Mouse (Mus musculus): Measurements from ENCODE around the gene Stard5.

The Stard5 gene

GRCm38 (mm10) chr7:83633856-83634255 lies 2.1 kb downstream of the Stard5 start:
- no peak for DNase-seq (ENCODE audit: low spot score)

- DNase-seq (ENCODE audit: low spot score), result no peak
Observed at GRCm38 (mm10) chr7:83635726-83636125, 4.0 kb downstream of the Stard5 start.

- no peak for DNase-seq (ENCODE audit: low spot score)
Observed at GRCm38 (mm10) chr7:83636425-83636824, 4.7 kb downstream of the Stard5 start.

DNA sequence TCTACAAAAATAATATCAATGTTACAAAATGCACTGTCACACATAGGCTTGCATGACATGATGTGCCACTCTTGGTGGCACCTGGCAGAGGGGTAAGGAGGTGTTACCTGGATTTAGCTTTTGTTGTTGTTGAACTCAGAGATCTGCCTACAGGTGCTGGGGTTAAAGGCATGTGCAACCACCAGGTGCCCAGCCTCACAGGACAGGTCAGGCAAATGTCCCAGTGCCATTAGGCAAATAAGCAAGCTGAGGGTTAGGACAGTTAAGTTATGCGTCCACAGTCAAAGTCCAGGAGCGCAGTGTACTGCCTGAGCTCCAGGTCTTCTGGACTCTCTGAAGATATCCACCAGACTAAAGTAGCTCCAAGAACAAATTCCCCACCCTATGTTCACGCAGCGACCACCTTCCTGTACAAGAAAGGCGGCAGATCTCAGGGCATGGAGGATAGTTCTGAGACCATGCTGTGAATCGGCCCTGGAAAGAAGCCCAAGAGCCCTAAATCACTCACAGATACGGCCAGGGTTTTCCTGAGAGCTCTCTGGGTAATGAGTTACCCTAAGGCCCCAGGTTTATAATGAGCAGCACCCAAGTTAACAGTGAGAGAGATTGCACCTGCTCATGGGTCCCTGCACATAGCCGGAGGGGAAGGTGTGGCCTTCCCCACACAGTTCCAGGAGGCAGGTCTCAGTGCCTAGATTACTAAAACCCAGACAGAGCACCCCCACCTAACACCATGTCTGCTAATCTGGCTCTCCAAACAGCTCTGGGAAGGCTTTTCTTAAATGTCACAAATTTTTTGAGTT lies 6.2 kb downstream of the Stard5 start:
- DNase-seq (ENCODE audit: low spot score), result no peak

GRCm38 (mm10) chr7:83639084-83639483 lies 7.3 kb downstream of the Stard5 start:
- no peak for DNase-seq (ENCODE audit: low spot score)

GRCm38 (mm10) chr7:83640581-83640980 lies 8.8 kb downstream of the Stard5 start:
- DNase-seq (ENCODE audit: low spot score), result no peak

DNA sequence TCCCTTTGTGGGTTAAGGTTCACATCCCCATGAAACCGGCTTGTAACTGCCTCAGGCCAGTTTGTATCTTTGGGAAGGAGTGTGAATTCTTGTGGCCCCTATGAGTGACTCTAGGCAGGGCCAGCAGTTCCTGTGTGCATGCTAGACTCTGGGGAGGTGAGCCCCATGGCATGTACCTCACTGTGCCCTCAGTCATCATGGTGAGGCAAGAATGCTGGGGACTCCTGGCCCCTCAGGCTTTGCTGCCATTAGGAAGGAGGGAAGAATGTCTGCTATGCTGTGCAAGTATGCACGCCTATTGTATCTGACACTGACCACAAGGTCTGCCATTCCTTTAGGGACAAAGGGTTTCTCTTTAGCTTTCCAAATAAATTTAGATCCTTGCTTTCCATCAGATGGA lies 9.4 kb downstream of the Stard5 start:
- DNase-seq (ENCODE audit: low spot score), result no peak

- no peak for DNase-seq (ENCODE audit: low spot score)
Observed at GRCm38 (mm10) chr7:83643581-83643980, 11.8 kb downstream of the Stard5 start.

DNA sequence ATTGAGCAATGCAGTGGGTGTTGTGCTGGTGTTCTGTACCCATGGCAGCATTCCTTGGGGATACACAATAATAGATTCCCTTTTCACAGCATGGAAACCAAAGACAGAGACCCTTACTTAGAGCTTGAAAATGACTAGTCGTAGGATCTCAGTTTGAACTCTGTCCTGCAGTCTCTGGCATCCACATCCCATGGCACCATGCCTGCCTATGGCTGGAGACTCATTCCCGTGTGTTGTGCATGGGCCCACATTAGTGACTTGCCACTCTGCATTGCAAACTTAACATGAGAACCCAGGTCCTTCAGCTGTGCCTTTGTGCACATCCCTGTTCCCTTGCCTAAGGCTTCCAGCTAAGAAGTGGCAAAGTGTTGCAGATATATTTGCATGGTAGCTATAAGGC lies 13.0 kb downstream of the Stard5 start:
- DNase-seq (ENCODE audit: low spot score), result no peak

DNA sequence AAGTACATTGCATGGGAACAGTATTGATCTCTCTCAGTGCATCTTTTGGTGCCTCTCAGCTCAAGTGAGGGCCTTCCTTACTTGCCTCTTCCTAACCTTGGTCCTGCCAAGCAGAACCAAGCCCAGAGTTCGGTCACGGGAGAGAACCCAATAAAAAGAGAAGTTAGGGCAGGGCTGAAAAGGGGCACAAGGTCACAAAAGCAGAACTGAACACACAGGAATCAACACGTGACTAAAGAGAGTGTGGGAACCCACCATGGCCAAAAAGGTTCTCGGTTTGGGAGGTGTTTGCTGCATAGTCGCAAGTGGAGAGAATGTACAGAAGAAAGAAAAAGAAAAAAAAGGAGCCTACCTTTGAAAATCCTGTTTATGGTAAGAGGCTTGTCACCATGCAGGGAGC lies 13.7 kb downstream of the Stard5 start:
- DNase-seq (ENCODE audit: low spot score), result no peak

- no peak for DNase-seq (ENCODE audit: low spot score)
Observed at GRCm38 (mm10) chr7:83648807-83649206, 17.0 kb downstream of the Stard5 start.

DNA sequence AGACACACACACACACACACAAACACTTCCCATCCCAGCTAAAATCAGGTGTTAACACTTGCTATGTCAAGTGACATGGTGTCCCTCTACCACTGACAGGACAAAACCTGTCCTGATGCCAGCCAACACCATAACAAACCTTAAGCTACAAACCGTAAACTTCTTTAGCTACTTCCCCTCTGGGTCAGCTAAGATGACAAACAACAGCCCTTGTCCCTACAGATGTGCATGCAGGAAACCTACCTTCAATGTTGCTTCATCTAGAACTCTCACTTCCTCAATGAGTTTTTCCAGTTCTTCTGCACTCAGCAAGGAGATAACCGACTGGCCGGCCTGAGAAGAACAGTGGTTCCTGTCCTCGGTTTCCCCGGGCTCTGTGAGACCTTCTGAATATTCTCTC lies 18.9 kb downstream of the Stard5 start:
- DNase-seq (ENCODE audit: low spot score), result no peak

DNA sequence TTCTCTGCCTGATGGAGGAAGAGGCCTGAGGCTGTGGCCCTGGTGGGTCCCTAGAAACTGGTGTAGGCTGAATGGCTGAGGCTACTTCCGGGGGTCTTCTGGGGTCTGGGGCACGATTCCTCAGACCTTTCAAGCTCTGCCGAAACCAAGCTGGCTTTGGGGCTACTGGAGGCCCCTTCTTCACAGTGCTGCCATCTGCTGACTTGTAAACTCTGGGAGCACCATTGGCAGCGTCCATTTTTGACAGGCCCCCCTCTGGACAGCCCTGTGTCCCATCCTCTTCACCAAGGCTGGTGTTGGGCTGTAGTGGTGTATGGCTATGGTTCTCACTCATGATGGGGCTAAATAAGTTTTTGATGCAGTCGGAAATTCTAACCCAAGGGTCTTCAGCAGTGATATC lies 20.7 kb downstream of the Stard5 start:
- DNase-seq (ENCODE audit: low spot score), result no peak

GRCm38 (mm10) chr7:83653605-83654051 lies 21.9 kb downstream of the Stard5 start:
- DNase-seq (ENCODE audit: low spot score), result no peak

- DNase-seq (ENCODE audit: low spot score), result no peak
Observed at GRCm38 (mm10) chr7:83654196-83654595, 22.4 kb downstream of the Stard5 start.

DNA sequence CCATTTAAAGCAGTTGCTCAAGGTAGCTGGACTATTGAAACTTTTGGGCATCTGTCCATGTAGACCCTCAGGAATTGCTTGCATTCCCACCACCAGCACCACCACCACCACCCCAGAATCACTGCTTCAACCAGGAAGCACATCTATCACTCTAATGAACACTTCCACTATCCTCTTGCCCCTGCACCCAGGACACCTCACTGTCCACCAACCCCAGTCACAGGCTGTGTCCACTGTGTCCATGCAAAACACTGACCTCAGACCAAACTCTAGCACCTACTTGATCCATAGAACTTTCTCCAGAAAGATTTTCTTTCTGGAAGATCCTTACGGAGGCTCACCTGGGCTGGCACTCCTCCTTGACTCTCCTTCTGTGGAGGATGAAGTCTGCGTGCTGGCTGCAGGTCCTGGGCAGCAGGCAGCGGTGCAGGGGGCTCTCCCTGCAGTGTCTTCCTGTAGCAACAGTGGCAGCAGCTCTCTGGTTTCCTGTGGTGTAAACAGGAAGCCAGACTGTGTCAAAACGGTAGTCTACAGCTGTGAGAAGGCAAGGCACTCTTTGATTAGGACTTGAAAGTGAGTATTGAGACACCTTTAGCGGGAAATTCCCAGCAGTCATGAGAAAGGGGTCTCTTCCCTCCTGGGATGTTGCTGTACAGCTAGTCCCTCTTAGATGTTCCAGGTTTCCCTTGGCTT lies 23.3 kb downstream of the Stard5 start:
- no peak for DNase-seq (ENCODE audit: low spot score)

- DNase-seq (ENCODE audit: low spot score), result no peak
Observed at GRCm38 (mm10) chr7:83658716-83659115, 27.0 kb downstream of the Stard5 start.

DNA sequence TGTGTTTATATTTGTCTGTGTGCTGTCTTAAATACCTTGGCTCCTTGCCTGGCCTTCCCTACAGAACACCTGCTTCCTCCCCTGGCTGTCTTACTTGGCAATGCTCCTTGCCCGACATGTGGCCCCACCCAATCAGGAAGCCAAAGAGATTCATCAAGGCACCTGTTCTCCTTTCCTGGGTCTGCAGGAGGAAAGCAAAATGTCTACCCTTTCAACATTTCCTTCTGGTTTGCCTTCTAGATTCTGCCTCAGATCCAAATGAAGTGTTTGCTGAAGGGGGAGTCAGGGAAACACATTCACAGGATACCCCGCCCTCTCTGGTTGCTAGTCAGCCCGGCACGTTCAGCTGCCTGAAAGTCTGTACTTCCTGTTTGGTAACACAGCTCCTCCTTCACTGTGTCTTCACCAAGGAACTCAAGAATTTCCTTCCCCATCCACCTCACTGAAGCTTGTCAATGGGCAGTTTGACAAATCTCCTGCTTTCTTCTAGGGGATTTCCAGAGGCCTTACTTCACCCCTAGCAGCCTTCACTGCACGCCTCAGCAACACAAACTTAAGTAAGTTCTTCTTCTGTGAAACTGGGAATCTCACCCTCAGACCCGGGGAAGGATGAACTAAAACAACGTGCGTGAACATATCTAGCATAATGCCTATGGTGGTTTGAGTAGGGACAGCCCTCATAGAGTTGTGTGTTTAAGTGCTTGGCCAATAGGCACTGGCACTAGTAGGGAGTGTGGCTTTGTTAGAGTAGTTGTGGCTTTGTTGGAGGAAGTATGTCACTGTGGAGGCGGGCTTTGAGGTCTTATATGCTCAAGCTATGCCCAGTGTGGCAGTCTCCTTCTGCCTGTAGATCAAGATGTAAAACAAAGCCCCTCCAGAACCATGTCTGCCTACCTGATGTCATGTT lies 27.7 kb downstream of the Stard5 start:
- no peak for DNase-seq (ENCODE audit: low spot score)

GRCm38 (mm10) chr7:83660273-83660691 lies 28.5 kb downstream of the Stard5 start:
- DNase-seq (ENCODE audit: low spot score), result no peak

DNA sequence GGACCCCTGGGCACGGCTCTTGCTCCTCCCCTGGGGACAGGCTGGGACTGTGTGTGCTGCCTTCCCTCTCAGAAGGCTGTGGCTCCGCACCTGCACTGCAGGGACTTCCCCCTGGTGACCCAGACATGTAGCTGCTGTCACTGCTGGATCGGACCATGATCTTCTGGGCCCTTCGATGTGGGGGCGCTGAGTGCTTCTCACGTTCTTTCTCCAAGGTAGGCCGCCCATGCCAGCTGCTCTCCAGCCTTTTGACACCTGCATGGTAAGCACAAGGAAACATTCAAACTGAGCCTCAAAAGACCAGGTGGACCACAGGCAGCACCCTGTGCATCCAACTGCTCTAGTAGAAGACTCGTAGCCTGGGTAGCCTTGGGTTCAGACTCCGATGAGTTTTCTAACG lies 29.3 kb downstream of the Stard5 start:
- DNase-seq (ENCODE audit: low spot score), result no peak

GRCm38 (mm10) chr7:83661763-83662162 lies 30.0 kb downstream of the Stard5 start:
- no peak for DNase-seq (ENCODE audit: low spot score)

DNA sequence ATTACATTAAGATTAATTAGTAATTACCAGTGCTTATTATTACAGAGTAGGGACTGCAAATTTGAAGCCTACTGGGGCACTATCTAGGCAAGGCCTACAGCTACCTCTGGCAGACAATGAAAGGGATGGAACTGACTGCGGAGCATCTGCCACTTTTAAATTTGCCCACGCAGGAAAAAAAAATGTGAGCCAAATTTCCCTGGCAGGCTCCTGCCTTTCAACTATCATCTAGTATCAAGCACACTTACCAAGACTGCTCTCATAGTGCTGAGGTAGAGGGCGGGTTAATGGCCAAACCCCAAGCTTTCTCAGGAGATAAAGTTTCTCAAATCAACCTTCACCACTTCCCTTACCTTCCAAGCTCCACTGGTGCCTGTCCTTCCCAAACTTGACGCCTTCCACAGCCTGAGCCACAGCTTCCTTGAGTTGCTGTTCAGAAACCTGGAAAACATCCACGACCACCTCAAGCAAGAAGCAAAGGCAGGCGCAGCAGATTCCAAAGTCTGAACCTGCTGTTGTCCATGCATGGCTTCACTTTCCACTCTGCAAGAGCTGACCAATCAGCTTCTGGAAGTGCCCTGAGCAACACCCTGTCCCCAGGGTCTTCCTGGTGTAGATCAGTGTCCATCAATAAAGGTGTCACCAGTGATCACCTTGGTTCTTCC lies 31.1 kb downstream of the Stard5 start:
- DNase-seq (ENCODE audit: low spot score), result no peak

All from retina, embryonic 14.5 days (tissue).